Mouse (Mus musculus): ENCODE data around the gene Kcnf1. TPM values are rescaled to one million over a fixed set of nuclear protein-coding genes. Genes with fewer than 3 reads are reported as not detected.

Gene Kcnf1
- total RNA-seq, 1 experiment: 1.2 TPM

- in situ Hi-C loops (cut with MboI; ENCODE audit: low sequenced_read_pairs in 2 of 2, unreplicated experiment in 2 of 2): loop anchor here in 1 of 2 experiments (25.0 kb wide), 1 partner anchor 183 kb away; no protein-coding TSS in a partner anchor
- no peak overlapping the region for H3K4me3 ChIP-seq (ENCODE audit: insufficient read depth in 1 of 2, low read depth in 1 of 2, low read length in 2 of 2, poor library complexity in 1 of 2, severe bottlenecking in 1 of 2)
- TF ChIP-seq MAFK (IDR thresholded peaks at IDR 0.05; ENCODE audit: insufficient read depth, low read depth, low read length): no peak
- H3K9me3 ChIP-seq (ENCODE audit: control insufficient read depth, insufficient read depth, low read depth, low read length): no peaks in the 10 kb centered on the region
- no peak overlapping the region for H3K9ac ChIP-seq (ENCODE audit: insufficient read depth, low read depth, low read length, poor library complexity, severe bottlenecking)
- H3K36me3 ChIP-seq (ENCODE audit: control insufficient read depth, insufficient read depth, low read length, poor library complexity, severe bottlenecking): no peaks in the 10 kb centered on the region
- H3K27ac ChIP-seq (ENCODE audit: insufficient read depth, low read depth, low read length, poor library complexity, severe bottlenecking): no peak overlapping the region
- H3K4me1 ChIP-seq (ENCODE audit: control insufficient read depth in 2 of 2, insufficient read depth in 2 of 2, low read length in 2 of 2, poor library complexity in 1 of 2): no peaks in the 10 kb centered on the region
- no peak for DNase-seq (ENCODE audit: low read depth, low spot score)
Observed at GRCm38 (mm10) chr12:17220631-17221030, 43.9 kb upstream of the Kcnf1 start.

- Histone ChIP-seq H3K4me1 (ENCODE audit: control insufficient read depth in 2 of 2, insufficient read depth in 2 of 2, low read length in 2 of 2, poor library complexity in 1 of 2) (no peaks in the 10 kb centered on the region), H3K4me3 (ENCODE audit: insufficient read depth in 1 of 2, low read depth in 1 of 2, low read length in 2 of 2, poor library complexity in 1 of 2, severe bottlenecking in 1 of 2) (no peak overlapping the region), H3K27ac (ENCODE audit: insufficient read depth, low read depth, low read length, poor library complexity, severe bottlenecking) (no peak overlapping the region), H3K36me3 (ENCODE audit: control insufficient read depth, insufficient read depth, low read length, poor library complexity, severe bottlenecking) (no peaks in the 10 kb centered on the region), H3K9me3 (ENCODE audit: control insufficient read depth, insufficient read depth, low read depth, low read length) (no peaks in the 10 kb centered on the region), H3K9ac (ENCODE audit: insufficient read depth, low read depth, low read length, poor library complexity, severe bottlenecking) (no peak overlapping the region)
- in situ Hi-C loops (cut with MboI; ENCODE audit: low sequenced_read_pairs in 2 of 2, unreplicated experiment in 2 of 2): loop anchor here in 1 of 2 experiments (25.0 kb wide), 1 partner anchor 182 kb away; no protein-coding TSS in a partner anchor
- no peak for TF ChIP-seq ZNF384 (IDR thresholded peaks at IDR 0.05; ENCODE audit: low read depth, low read length)
- no peak for TF ChIP-seq HCFC1 (IDR thresholded peaks at IDR 0.05; ENCODE audit: borderline replicate concordance, insufficient read depth, low read length)
- no peak for TF ChIP-seq ZC3H11A (IDR thresholded peaks at IDR 0.05; ENCODE audit: borderline replicate concordance, low read depth, low read length)
- TF ChIP-seq CHD2 (IDR thresholded peaks at IDR 0.05; ENCODE audit: low read depth, low read length): no peak
- no peak for TF ChIP-seq MAFK (IDR thresholded peaks at IDR 0.05; ENCODE audit: insufficient read depth, low read depth, low read length)
- no peak for DNase-seq (ENCODE audit: low read depth, low spot score)
Observed at GRCm38 (mm10) chr12:17219107-17219506, 42.4 kb upstream of the Kcnf1 start.

GRCm38 (mm10) chr12:17218390-17218789, 41.7 kb upstream of the Kcnf1 start:
- no peak for DNase-seq (ENCODE audit: low read depth, low spot score)
- no peak for TF ChIP-seq MAFK (IDR thresholded peaks at IDR 0.05; ENCODE audit: insufficient read depth, low read depth, low read length)
- TF ChIP-seq HCFC1 (IDR thresholded peaks at IDR 0.05; ENCODE audit: borderline replicate concordance, insufficient read depth, low read length): no peak
- no peak for TF ChIP-seq ZNF384 (IDR thresholded peaks at IDR 0.05; ENCODE audit: low read depth, low read length)
- no peak for TF ChIP-seq ZC3H11A (IDR thresholded peaks at IDR 0.05; ENCODE audit: borderline replicate concordance, low read depth, low read length)
- no peak for TF ChIP-seq CHD2 (IDR thresholded peaks at IDR 0.05; ENCODE audit: low read depth, low read length)
- in situ Hi-C loops (cut with MboI; ENCODE audit: low sequenced_read_pairs in 2 of 2, unreplicated experiment in 2 of 2): loop anchor here in 1 of 2 experiments (25.0 kb wide), 1 partner anchor 181 kb away; no protein-coding TSS in a partner anchor
- H3K4me1 ChIP-seq (ENCODE audit: control insufficient read depth in 2 of 2, insufficient read depth in 2 of 2, low read length in 2 of 2, poor library complexity in 1 of 2): no peaks in the 10 kb centered on the region
- no peak overlapping the region for H3K27ac ChIP-seq (ENCODE audit: insufficient read depth, low read depth, low read length, poor library complexity, severe bottlenecking)
- no peak overlapping the region for H3K4me3 ChIP-seq (ENCODE audit: insufficient read depth in 1 of 2, low read depth in 1 of 2, low read length in 2 of 2, poor library complexity in 1 of 2, severe bottlenecking in 1 of 2)
- H3K9me3 ChIP-seq (ENCODE audit: control insufficient read depth, insufficient read depth, low read depth, low read length): no peaks in the 10 kb centered on the region
- no peaks in the 10 kb centered on the region for H3K36me3 ChIP-seq (ENCODE audit: control insufficient read depth, insufficient read depth, low read length, poor library complexity, severe bottlenecking)
- no peak overlapping the region for H3K9ac ChIP-seq (ENCODE audit: insufficient read depth, low read depth, low read length, poor library complexity, severe bottlenecking)

- Histone ChIP-seq H3K4me1 (ENCODE audit: control insufficient read depth in 2 of 2, insufficient read depth in 2 of 2, low read length in 2 of 2, poor library complexity in 1 of 2) (no peaks in the 10 kb centered on the region), H3K36me3 (ENCODE audit: control insufficient read depth, insufficient read depth, low read length, poor library complexity, severe bottlenecking) (no peaks in the 10 kb centered on the region), H3K27ac (ENCODE audit: insufficient read depth, low read depth, low read length, poor library complexity, severe bottlenecking) (no peak overlapping the region), H3K9me3 (ENCODE audit: control insufficient read depth, insufficient read depth, low read depth, low read length) (no peaks in the 10 kb centered on the region), H3K9ac (ENCODE audit: insufficient read depth, low read depth, low read length, poor library complexity, severe bottlenecking) (no peak overlapping the region), H3K4me3 (ENCODE audit: insufficient read depth in 1 of 2, low read depth in 1 of 2, low read length in 2 of 2, poor library complexity in 1 of 2, severe bottlenecking in 1 of 2) (no peak overlapping the region)
- DNase-seq (ENCODE audit: low read depth, low spot score): no peak
- in situ Hi-C loops (cut with MboI; ENCODE audit: low sequenced_read_pairs in 2 of 2, unreplicated experiment in 2 of 2): loop anchor here in 1 of 2 experiments (25.0 kb wide), 1 partner anchor 178 kb away; no protein-coding TSS in a partner anchor
- no peak for TF ChIP-seq MAFK (IDR thresholded peaks at IDR 0.05; ENCODE audit: insufficient read depth, low read depth, low read length)
- no peak for TF ChIP-seq ZNF384 (IDR thresholded peaks at IDR 0.05; ENCODE audit: low read depth, low read length)
- TF ChIP-seq CHD2 (IDR thresholded peaks at IDR 0.05; ENCODE audit: low read depth, low read length): no peak
- TF ChIP-seq HCFC1 (IDR thresholded peaks at IDR 0.05; ENCODE audit: borderline replicate concordance, insufficient read depth, low read length): no peak
- TF ChIP-seq ZC3H11A (IDR thresholded peaks at IDR 0.05; ENCODE audit: borderline replicate concordance, low read depth, low read length): no peak
Observed at GRCm38 (mm10) chr12:17215751-17216150, 39.1 kb upstream of the Kcnf1 start.

Measured in ES-E14 (cell line).